Mouse (Mus musculus): ENCODE data around the gene Thumpd1.

Gene Thumpd1

GRCm38 (mm10) chr7:119670925-119671324 is 49.7 kb downstream of the Thumpd1 start:
- no peak for DNase-seq (ENCODE audit: low spot score in 2 of 2)

GRCm38 (mm10) chr7:119670395-119670794 is 50.2 kb downstream of the Thumpd1 start:
- no peak for DNase-seq (ENCODE audit: low spot score in 2 of 2)

- no peak for DNase-seq (ENCODE audit: low spot score in 2 of 2)
Measured at GRCm38 (mm10) chr7:119667893-119668292, 52.7 kb downstream of the Thumpd1 start.
